ENCODE assay signal across 24 mouse cellular contexts in the genomic region with DNA sequence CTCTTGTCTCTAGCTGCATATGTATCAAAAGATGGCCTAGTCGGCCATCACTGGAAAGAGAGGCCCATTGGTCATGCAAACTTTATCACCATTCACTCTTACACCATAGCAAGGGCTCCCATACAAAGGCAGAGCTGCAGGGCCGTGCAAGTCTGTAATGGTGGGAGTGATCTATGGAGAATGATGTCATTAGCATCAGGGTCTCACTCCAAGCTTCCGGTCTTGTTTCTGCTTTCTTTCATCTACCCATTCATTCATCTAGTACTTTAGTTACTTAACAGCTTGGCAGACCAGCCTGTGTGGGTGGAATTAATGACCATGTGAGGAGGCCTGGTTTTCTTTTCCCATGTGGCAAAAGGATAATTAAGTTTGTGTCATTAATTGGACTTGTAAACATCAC.
DNase-seq lines count a peak whose midpoint lies in the region; ATAC-seq and TF ChIP-seq lines count a peak whose summit lies in the region.
"Had no signal": no experiment of that assay in that cellular context is flagged by ENCODE, and none has a peak within 500 bp of the region (broad histone marks: within the 10 kb centered on the region; RNA-seq: fewer than 3 reads in every experiment).

No protein-coding gene starts in this region.

- no peak for TF ChIP-seq EP300 in stomach, postnatal 0 days (optimal IDR thresholded peaks at IDR 0.05)

- 62% methylated on average over 3 of the region's 3 CpGs for WGBS in forebrain, embryonic 11.5 days
- WGBS in forebrain, embryonic 10.5 days: 85% methylated on average over 3 of the region's 3 CpGs
- 40% methylated on average over 3 of the region's 3 CpGs for WGBS in kidney, embryonic 16.5 days
- WGBS in stomach, embryonic 15.5 days: 63% methylated on average over 3 of the region's 3 CpGs
- WGBS in stomach, postnatal 0 days: 69% methylated on average over 3 of the region's 3 CpGs
- 69% methylated on average over 3 of the region's 3 CpGs for WGBS in midbrain, postnatal 0 days

- no peaks in the 10 kb centered on the region for H3K9me3 ChIP-seq in forebrain, embryonic 11.5 days (ENCODE audit: control insufficient read depth, low read length)
- no peaks in the 10 kb centered on the region for H3K9me3 ChIP-seq in forebrain, embryonic 10.5 days
- H3K9me3 ChIP-seq in kidney, embryonic 16.5 days (ENCODE audit: low read length): no peaks in the 10 kb centered on the region
- H3K9me3 ChIP-seq in stomach, embryonic 15.5 days: no peaks in the 10 kb centered on the region
- H3K9me3 ChIP-seq in stomach, postnatal 0 days (ENCODE audit: control insufficient read depth, low read length): no peaks in the 10 kb centered on the region
- H3K9me3 ChIP-seq in midbrain, postnatal 0 days (ENCODE audit: low read length): no peaks in the 10 kb centered on the region
- H3K9me3 ChIP-seq: heart, embryonic 13.5 days; hindbrain, embryonic 15.5 days; limb, embryonic 13.5 days; lung, embryonic 15.5 days; midbrain, embryonic 10.5 days; midbrain, embryonic 15.5 days had no signal

- no peak overlapping the region for H3K27ac ChIP-seq in forebrain, embryonic 11.5 days (ENCODE audit: low read depth, low read length)
- no peak overlapping the region for H3K27ac ChIP-seq in forebrain, embryonic 10.5 days
- no peak overlapping the region for H3K27ac ChIP-seq in kidney, embryonic 16.5 days (ENCODE audit: low read length)
- no peak overlapping the region for H3K27ac ChIP-seq in stomach, embryonic 15.5 days
- no peak overlapping the region for H3K27ac ChIP-seq in stomach, postnatal 0 days (replicated peaks)
- no peak overlapping the region for H3K27ac ChIP-seq in midbrain, postnatal 0 days (ENCODE audit: low read depth, low read length)
- H3K27ac ChIP-seq: heart, embryonic 13.5 days; hindbrain, embryonic 15.5 days; limb, embryonic 13.5 days; lung, embryonic 15.5 days; midbrain, embryonic 10.5 days; midbrain, embryonic 15.5 days; neural tube, embryonic 12.5 days had no signal

- H3K9ac ChIP-seq in forebrain, embryonic 11.5 days (ENCODE audit: low read length): no peak overlapping the region
- H3K9ac ChIP-seq in kidney, embryonic 16.5 days (replicated peaks; ENCODE audit: low read length): no peak overlapping the region
- H3K9ac ChIP-seq in stomach, embryonic 15.5 days: no peak overlapping the region
- H3K9ac ChIP-seq in stomach, postnatal 0 days (ENCODE audit: low read length): no peak overlapping the region
- no peak overlapping the region for H3K9ac ChIP-seq in midbrain, postnatal 0 days (replicated peaks; ENCODE audit: low read length, poor library complexity, severe bottlenecking)
- H3K9ac ChIP-seq: heart, embryonic 13.5 days; hindbrain, embryonic 15.5 days; limb, embryonic 13.5 days; lung, embryonic 15.5 days; midbrain, embryonic 15.5 days; neural tube, embryonic 12.5 days had no signal

- H3K4me2 ChIP-seq in forebrain, embryonic 11.5 days (ENCODE audit: low read depth, low read length, severe bottlenecking): no peak overlapping the region
- no peak overlapping the region for H3K4me2 ChIP-seq in kidney, embryonic 16.5 days (replicated peaks; ENCODE audit: low read depth, low read length)
- H3K4me2 ChIP-seq in stomach, embryonic 15.5 days: no peak overlapping the region
- H3K4me2 ChIP-seq in stomach, postnatal 0 days (replicated peaks; ENCODE audit: low read depth): no peak overlapping the region
- no peak overlapping the region for H3K4me2 ChIP-seq in midbrain, postnatal 0 days (ENCODE audit: low read depth, low read length, poor library complexity, severe bottlenecking)
- H3K4me2 ChIP-seq: heart, embryonic 13.5 days; hindbrain, embryonic 15.5 days; limb, embryonic 13.5 days; liver, embryonic 11.5 days; lung, embryonic 15.5 days; midbrain, embryonic 15.5 days; neural tube, embryonic 12.5 days had no signal

- TF ChIP-seq CTCF in stomach, postnatal 0 days (IDR thresholded peaks at IDR 0.05; ENCODE audit: low read depth): no peak
- TF ChIP-seq CTCF in midbrain, postnatal 0 days (IDR thresholded peaks at IDR 0.05): no peak

- DNase-seq in forebrain, embryonic 11.5 days (ENCODE audit: low spot score): no peak
- no peak for DNase-seq in forebrain, embryonic 10.5 days (ENCODE audit: extremely low spot score, low spot score)
- no peak for DNase-seq in kidney, adult 11 months
- DNase-seq in stomach, postnatal 0 days (ENCODE audit: low spot score): no peak
- no peak for DNase-seq in midbrain, postnatal 0 days (ENCODE audit: low spot score)
- DNase-seq: adrenal gland, adult 8-10 months; cerebellum, adult 9-11 months; heart, postnatal 10 days; kidney, adult 18-20 months; kidney, postnatal 14 days; right cerebral cortex, postnatal 4 days; thymus, postnatal 4 days had no signal

- H3K4me3 ChIP-seq in forebrain, embryonic 11.5 days (ENCODE audit: low read depth, low read length): no peak overlapping the region
- no peak overlapping the region for H3K4me3 ChIP-seq in forebrain, embryonic 10.5 days
- no peak overlapping the region for H3K4me3 ChIP-seq in kidney, embryonic 16.5 days (ENCODE audit: low read length)
- H3K4me3 ChIP-seq in stomach, embryonic 15.5 days (replicated peaks): no peak overlapping the region
- H3K4me3 ChIP-seq in stomach, postnatal 0 days (ENCODE audit: low read depth, low read length): no peak overlapping the region
- no peak overlapping the region for H3K4me3 ChIP-seq in midbrain, postnatal 0 days (ENCODE audit: low read depth, low read length)
- H3K4me3 ChIP-seq: heart, embryonic 13.5 days; hindbrain, embryonic 15.5 days; limb, embryonic 13.5 days; lung, embryonic 15.5 days; midbrain, embryonic 10.5 days; midbrain, embryonic 15.5 days; neural tube, embryonic 12.5 days had no signal

- no peaks in the 10 kb centered on the region for H3K27me3 ChIP-seq in forebrain, embryonic 11.5 days (ENCODE audit: control insufficient read depth, insufficient read depth, low read length)
- H3K27me3 ChIP-seq in forebrain, embryonic 10.5 days (ENCODE audit: poor library complexity, severe bottlenecking): no peaks in the 10 kb centered on the region
- no peaks in the 10 kb centered on the region for H3K27me3 ChIP-seq in kidney, embryonic 16.5 days (ENCODE audit: insufficient read depth, low read length)
- H3K27me3 ChIP-seq in stomach, embryonic 15.5 days (replicated peaks): no peaks in the 10 kb centered on the region
- H3K27me3 ChIP-seq in stomach, postnatal 0 days (ENCODE audit: control insufficient read depth, insufficient read depth, low read length): no peaks in the 10 kb centered on the region
- H3K27me3 ChIP-seq in midbrain, postnatal 0 days (ENCODE audit: insufficient read depth, low read length): no peaks in the 10 kb centered on the region
- H3K27me3 ChIP-seq: heart, embryonic 13.5 days; hindbrain, embryonic 15.5 days; limb, embryonic 13.5 days; lung, embryonic 15.5 days; midbrain, embryonic 15.5 days; neural tube, embryonic 12.5 days had no signal

- H3K4me1 ChIP-seq in forebrain, embryonic 11.5 days (replicated peaks; ENCODE audit: control insufficient read depth, insufficient read depth, low read length): no peaks in the 10 kb centered on the region
- H3K4me1 ChIP-seq in forebrain, embryonic 10.5 days: no peaks in the 10 kb centered on the region
- H3K4me1 ChIP-seq in kidney, embryonic 16.5 days (ENCODE audit: insufficient read depth, low read length): no peaks in the 10 kb centered on the region
- H3K4me1 ChIP-seq in stomach, embryonic 15.5 days: no peaks in the 10 kb centered on the region
- H3K4me1 ChIP-seq in stomach, postnatal 0 days (replicated peaks; ENCODE audit: control insufficient read depth, insufficient read depth): no peaks in the 10 kb centered on the region
- no peaks in the 10 kb centered on the region for H3K4me1 ChIP-seq in midbrain, postnatal 0 days (ENCODE audit: insufficient read depth, low read length)
- H3K4me1 ChIP-seq: heart, embryonic 13.5 days; hindbrain, embryonic 15.5 days; limb, embryonic 13.5 days; lung, embryonic 15.5 days; midbrain, embryonic 10.5 days; midbrain, embryonic 15.5 days; neural tube, embryonic 12.5 days had no signal

- no peaks in the 10 kb centered on the region for H3K36me3 ChIP-seq in forebrain, embryonic 11.5 days (ENCODE audit: control insufficient read depth, insufficient read depth, low read length)
- no peaks in the 10 kb centered on the region for H3K36me3 ChIP-seq in forebrain, embryonic 10.5 days (replicated peaks)
- no peaks in the 10 kb centered on the region for H3K36me3 ChIP-seq in kidney, embryonic 16.5 days (ENCODE audit: insufficient read depth, low read length)
- H3K36me3 ChIP-seq in stomach, embryonic 15.5 days: no peaks in the 10 kb centered on the region
- H3K36me3 ChIP-seq in stomach, postnatal 0 days (ENCODE audit: control insufficient read depth, insufficient read depth, low read length): no peaks in the 10 kb centered on the region
- no peaks in the 10 kb centered on the region for H3K36me3 ChIP-seq in midbrain, postnatal 0 days (ENCODE audit: insufficient read depth, low read length)
- H3K36me3 ChIP-seq: G1E; heart, embryonic 13.5 days; hindbrain, embryonic 15.5 days; limb, embryonic 13.5 days; lung, embryonic 15.5 days; midbrain, embryonic 10.5 days; midbrain, embryonic 15.5 days; neural tube, embryonic 12.5 days had no signal

- peak; percentile 39; the same call in 1 of the 2 replicates for ATAC-seq in forebrain, embryonic 11.5 days (replicated peaks; ENCODE audit: low FRiP score)
- ATAC-seq in kidney, embryonic 16.5 days (ENCODE audit: low FRiP score, low TSS enrichment): 0 out of 2 replicates have a peak, but pooled peaks have one; percentile 61
- ATAC-seq in stomach, embryonic 15.5 days (ENCODE audit: insufficient read depth, low FRiP score, low read depth): peak; percentile 18; the same call in 1 of the 2 replicates
- no peak for ATAC-seq in stomach, postnatal 0 days (ENCODE audit: low FRiP score, low TSS enrichment)
- no peak for ATAC-seq in midbrain, postnatal 0 days (ENCODE audit: low FRiP score)
- ATAC-seq: inflammation-experienced regulatory T-cells, adult 6 months; midbrain, embryonic 15.5 days had no signal

Comparison
In these comparisons a context has a peak if more than half of its experiments do, and no peak if none do; other contexts are left out.
1. ATAC-seq: peak in forebrain, embryonic 11.5 days (single experiment), kidney, embryonic 16.5 days (single experiment) and stomach, embryonic 15.5 days (single experiment); none in stomach, postnatal 0 days (single experiment) and midbrain, postnatal 0 days (single experiment).